Mouse (Mus musculus) frontal cortex, postnatal 36 days (tissue): ENCODE measurements at regions not wholly inside any gene's neighbourhood (a gene's known extent, or its start where the extent isn't known, plus 50 kb on each side); places are given as distances from the start of the nearest gene placed in this dataset.

Experiments used
- DNase-seq, 2 experiments: peaks; one replicate each; pipeline ENCODE4 v3.0.0; 2022; ENCODE audit warnings: low spot score in 2 of 2

GRCm38 (mm10) chr7:111337053-111337452, 254.2 kb upstream of the Eif4g2 start:
- DNase-seq = no peak

GRCm38 (mm10) chr7:111322901-111323300, 240.1 kb upstream of the Eif4g2 start:
- DNase-seq = peak; percentile 55 to 78

- peak in 1 of 2 experiments; percentile 35 for DNase-seq
Measured at GRCm38 (mm10) chr7:111319917-111320316, 237.1 kb upstream of the Eif4g2 start.

- no peak for DNase-seq
Measured at GRCm38 (mm10) chr7:111316479-111316990, 233.7 kb upstream of the Eif4g2 start.

- DNase-seq = no peak
Measured at GRCm38 (mm10) chr7:111313921-111314320, 231.1 kb upstream of the Eif4g2 start.

GRCm38 (mm10) chr7:111305196-111305595, 222.4 kb upstream of the Eif4g2 start:
- DNase-seq = no peak

GRCm38 (mm10) chr7:111301791-111302488, 219.1 kb upstream of the Eif4g2 start:
- peak; percentile 30 to 48 for DNase-seq

- peak; percentile 38 to 68 for DNase-seq
Measured at GRCm38 (mm10) chr7:111297174-111297902, 214.5 kb upstream of the Eif4g2 start.

GRCm38 (mm10) chr7:111283411-111283955, 200.7 kb upstream of the Eif4g2 start:
- no peak for DNase-seq

- no peak for DNase-seq
Measured at GRCm38 (mm10) chr7:111282314-111282713, 199.5 kb upstream of the Eif4g2 start.

- no peak for DNase-seq
Measured at GRCm38 (mm10) chr7:111277703-111278102, 194.9 kb upstream of the Eif4g2 start.

GRCm38 (mm10) chr7:111273839-111274238, 191.0 kb upstream of the Eif4g2 start:
- DNase-seq = peak; percentile 12 to 37

GRCm38 (mm10) chr7:111270874-111271273, 188.0 kb upstream of the Eif4g2 start:
- peak in 1 of 2 experiments; percentile 36 for DNase-seq

GRCm38 (mm10) chr7:111268197-111268596, 185.4 kb upstream of the Eif4g2 start:
- DNase-seq = no peak

GRCm38 (mm10) chr7:111263302-111263701, 180.5 kb upstream of the Eif4g2 start:
- no peak for DNase-seq

GRCm38 (mm10) chr7:111259630-111260574, 177.1 kb upstream of the Eif4g2 start:
- no peak for DNase-seq

GRCm38 (mm10) chr7:111257842-111258241, 175.0 kb upstream of the Eif4g2 start:
- DNase-seq = no peak

- DNase-seq = no peak
Measured at GRCm38 (mm10) chr7:111256199-111256598, 173.4 kb upstream of the Eif4g2 start.

- peak; percentile 77 to 83 for DNase-seq
Measured at GRCm38 (mm10) chr7:111249606-111250005, 166.8 kb upstream of the Eif4g2 start.

GRCm38 (mm10) chr7:111245488-111245887, 162.7 kb upstream of the Eif4g2 start:
- peak; percentile 35 to 63 for DNase-seq

GRCm38 (mm10) chr7:111245067-111245466, 162.2 kb upstream of the Eif4g2 start:
- no peak for DNase-seq
